Mouse (Mus musculus): ENCODE results near the gene Xlr5c. TPM values are rescaled to one million over a fixed set of nuclear protein-coding genes. Genes with fewer than 3 reads are reported as not detected.
"Not testable (repeated sequence)": the region's sequence is repeated elsewhere in the genome, so short reads cannot be mapped to it uniquely, and the experiment has no call there.

The Xlr5c gene
- polyA plus RNA-seq, 1 experiment from 2014 or later = not detected

- H3K4me3 ChIP-seq (ENCODE audit: low read depth, low read length) = no peak overlapping the region
- TF ChIP-seq CTCF (IDR thresholded peaks at IDR 0.05; ENCODE audit: low read depth) = no peak
- H3K9me3 ChIP-seq (ENCODE audit: low read depth, low read length) = no peaks in the 10 kb centered on the region
- H3K36me3 ChIP-seq (ENCODE audit: insufficient read depth) = no peaks in the 10 kb centered on the region
- H3K27me3 ChIP-seq (ENCODE audit: insufficient read depth, low read length) = no peaks in the 10 kb centered on the region
- H3K27ac ChIP-seq (ENCODE audit: low read depth) = no peak overlapping the region
- no peak overlapping the region for H3K9ac ChIP-seq
- ATAC-seq (ENCODE audit: insufficient read depth) (no peak), DNase-seq (no peak)
- WGBS = 57% methylated on average over 3 of the region's 3 CpGs
- H3K4me2 ChIP-seq = no peak overlapping the region
- no peaks in the 10 kb centered on the region for H3K4me1 ChIP-seq (ENCODE audit: insufficient read depth)
These were observed 28.3 kb upstream of the Xlr5c start for GRCm38 (mm10) chrX:73321029-73321428.

DNA sequence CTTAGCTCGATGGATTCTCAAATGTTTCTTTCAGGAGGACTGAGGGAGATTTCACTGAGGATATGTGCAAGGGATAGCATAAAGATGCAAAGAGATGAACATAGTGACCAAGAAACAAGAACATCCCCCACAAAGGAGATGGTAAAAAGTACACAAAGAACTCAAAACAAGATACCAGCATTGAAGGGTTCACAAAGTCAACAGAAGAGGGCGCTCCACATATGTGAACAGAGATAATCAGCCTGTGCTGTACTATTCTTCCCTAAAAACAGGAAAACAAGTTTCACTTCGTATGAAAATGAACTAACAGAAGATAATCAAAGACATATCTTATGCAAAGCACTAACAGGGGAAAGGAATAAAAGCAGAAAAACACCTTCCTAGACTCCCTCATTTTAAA lies 19.7 kb upstream of the Xlr5c start:
- no peaks in the 10 kb centered on the region for H3K9me3 ChIP-seq (ENCODE audit: low read depth, low read length)
- ATAC-seq (ENCODE audit: insufficient read depth) (no peak), DNase-seq (peak; percentile 71)
- H3K36me3 ChIP-seq (ENCODE audit: insufficient read depth) = no peaks in the 10 kb centered on the region
- no peaks in the 10 kb centered on the region for H3K4me1 ChIP-seq (ENCODE audit: insufficient read depth)
- no peaks in the 10 kb centered on the region for H3K27me3 ChIP-seq (ENCODE audit: insufficient read depth, low read length)
- 18% methylated on average over 3 of the region's 3 CpGs for WGBS
- TF ChIP-seq CTCF (IDR thresholded peaks at IDR 0.05; ENCODE audit: low read depth) = peak; percentile 54
- H3K9ac ChIP-seq = no peak overlapping the region
- H3K4me3 ChIP-seq (ENCODE audit: low read depth, low read length) = no peak overlapping the region
- H3K27ac ChIP-seq (ENCODE audit: low read depth) = no peak overlapping the region
- H3K4me2 ChIP-seq = no peak overlapping the region

- not testable (repeated sequence) for H3K4me3 ChIP-seq (ENCODE audit: low read depth, low read length); H3K27ac ChIP-seq (ENCODE audit: low read depth); H3K9ac ChIP-seq; H3K4me1 ChIP-seq (ENCODE audit: insufficient read depth); DNase-seq; H3K4me2 ChIP-seq; H3K36me3 ChIP-seq (ENCODE audit: insufficient read depth); H3K9me3 ChIP-seq (ENCODE audit: low read depth, low read length); ATAC-seq (ENCODE audit: insufficient read depth); H3K27me3 ChIP-seq (ENCODE audit: insufficient read depth, low read length)
- WGBS = 55% methylated on average over 6 of the region's 10 CpGs
These were observed 3.0 kb upstream of the Xlr5c start for GRCm38 (mm10) chrX:73295745-73296144.

DNA sequence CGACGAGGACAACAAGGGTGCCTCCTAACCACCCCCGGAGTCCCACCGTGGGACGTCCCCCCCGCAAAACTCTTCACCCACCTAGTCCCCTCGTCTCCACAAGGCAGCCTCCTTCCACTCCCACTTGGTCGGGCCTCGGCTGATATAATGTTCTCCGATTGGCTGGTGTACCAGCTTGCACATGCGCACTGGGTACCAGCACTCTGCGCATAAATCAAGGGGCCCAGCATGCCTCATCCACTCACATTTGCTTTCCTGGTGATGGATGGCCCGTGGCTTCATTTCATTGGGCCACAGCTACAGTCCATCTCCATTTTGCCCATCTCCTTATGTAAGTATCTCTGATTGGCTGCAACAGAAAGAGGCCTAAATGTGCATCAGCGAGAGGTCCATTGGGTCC lies 27.5 kb downstream of the Xlr5c start, which contains the start of gene Xlr3c:
TSS of gene Xlr3c (minus strand) at position 121 of the 400 bp plus-strand sequence.
- 92% methylated on average over 12 of the region's 14 CpGs for WGBS
- H3K9ac ChIP-seq; H3K9me3 ChIP-seq (ENCODE audit: low read depth, low read length); H3K27ac ChIP-seq (ENCODE audit: low read depth); H3K36me3 ChIP-seq (ENCODE audit: insufficient read depth); ATAC-seq (ENCODE audit: insufficient read depth); DNase-seq; H3K27me3 ChIP-seq (ENCODE audit: insufficient read depth, low read length); H3K4me3 ChIP-seq (ENCODE audit: low read depth, low read length); H3K4me1 ChIP-seq (ENCODE audit: insufficient read depth); H3K4me2 ChIP-seq: not testable (repeated sequence)

- H3K27ac ChIP-seq (ENCODE audit: low read depth); H3K9ac ChIP-seq; H3K27me3 ChIP-seq (ENCODE audit: insufficient read depth, low read length); H3K9me3 ChIP-seq (ENCODE audit: low read depth, low read length); H3K36me3 ChIP-seq (ENCODE audit: insufficient read depth); H3K4me3 ChIP-seq (ENCODE audit: low read depth, low read length); DNase-seq; H3K4me2 ChIP-seq; H3K4me1 ChIP-seq (ENCODE audit: insufficient read depth); ATAC-seq (ENCODE audit: insufficient read depth): not testable (repeated sequence)
- WGBS = 94% methylated on average over 1 of the region's 2 CpGs
These were observed 30.3 kb downstream of the Xlr5c start for GRCm38 (mm10) chrX:73262428-73262827.

DNA sequence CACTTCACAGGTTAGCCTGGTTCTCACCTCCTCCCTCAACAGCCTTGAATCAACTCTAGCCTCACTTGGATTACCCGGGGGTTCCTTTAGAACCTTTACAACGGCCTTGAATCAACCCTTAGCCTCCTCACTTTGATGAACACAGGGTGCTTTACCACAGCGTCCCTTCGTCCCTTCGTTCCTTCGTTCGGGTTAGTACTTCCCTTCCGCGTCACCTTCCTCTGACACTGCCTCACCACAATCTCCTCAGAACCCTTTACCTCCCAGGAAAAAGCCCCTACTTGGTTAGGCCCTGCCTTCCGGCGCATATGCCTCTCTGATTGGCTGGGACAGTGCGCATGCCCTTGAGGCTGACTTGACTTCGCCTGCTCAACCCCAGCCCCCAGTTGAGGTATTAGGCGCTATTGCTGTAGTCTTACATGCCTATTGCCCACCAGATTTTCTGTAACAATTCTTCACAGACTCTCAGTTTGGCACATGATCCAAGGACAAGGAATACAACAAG lies 49.9 kb downstream of the Xlr5c start, which contains the start of gene Xlr4c:
TSS of gene Xlr4c (minus strand) at position 310 of the 505 bp plus-strand sequence.
- not testable (repeated sequence) for H3K4me1 ChIP-seq (ENCODE audit: insufficient read depth); H3K4me3 ChIP-seq (ENCODE audit: low read depth, low read length); H3K27ac ChIP-seq (ENCODE audit: low read depth); H3K36me3 ChIP-seq (ENCODE audit: insufficient read depth); DNase-seq; H3K9ac ChIP-seq; ATAC-seq (ENCODE audit: insufficient read depth); H3K27me3 ChIP-seq (ENCODE audit: insufficient read depth, low read length); H3K4me2 ChIP-seq; H3K9me3 ChIP-seq (ENCODE audit: low read depth, low read length)
- 74% methylated on average over 12 of the region's 14 CpGs for WGBS

Other genes with a start within 250 kb of the Xlr5c start
- gene Pnma3, start 228.2 kb downstream of the Xlr5c start, polyA plus RNA-seq (2014; fragmentation: Nextera tagmentation; extraction: Ambion mirVana) = 0.08 and 0.13 TPM in 2 replicates
- gene Xlr4a, start 210.5 kb downstream of the Xlr5c start, polyA plus RNA-seq (2014; fragmentation: Nextera tagmentation; extraction: Ambion mirVana) = 0.35 and 2.0 TPM in 2 replicates
- gene Xlr3a, start 195.9 kb downstream of the Xlr5c start, polyA plus RNA-seq (2014; fragmentation: Nextera tagmentation; extraction: Ambion mirVana) = 3.6 and 5.6 TPM in 2 replicates
- 0.09 and 0.11 TPM in 2 replicates for gene Gm14685, start 175.9 kb downstream of the Xlr5c start, polyA plus RNA-seq (2014; fragmentation: Nextera tagmentation; extraction: Ambion mirVana)
- gene Xlr5b, start 144.2 kb downstream of the Xlr5c start, polyA plus RNA-seq (2014; fragmentation: Nextera tagmentation; extraction: Ambion mirVana) = not detected in 2 replicates
- gene DXBay18, start 143.5 kb downstream of the Xlr5c start, polyA plus RNA-seq (2014; fragmentation: Nextera tagmentation; extraction: Ambion mirVana) = 0.09 TPM in 1 of 2 replicates, not detected in the other
- not detected in 2 replicates for gene Spin2d, start 116.0 kb downstream of the Xlr5c start, polyA plus RNA-seq (2014; fragmentation: Nextera tagmentation; extraction: Ambion mirVana)
- 8.8 and 16.8 TPM in 2 replicates for gene Xlr3b, start 100.8 kb downstream of the Xlr5c start, polyA plus RNA-seq (2014; fragmentation: Nextera tagmentation; extraction: Ambion mirVana)
- gene Xlr4b, start 78.6 kb downstream of the Xlr5c start, polyA plus RNA-seq (2014; fragmentation: Nextera tagmentation; extraction: Ambion mirVana) = 4.6 TPM in 1 of 2 replicates, not detected in the other
- 9.7 and 10.9 TPM in 2 replicates for gene F8a, start 64.7 kb downstream of the Xlr5c start, polyA plus RNA-seq (2014; fragmentation: Nextera tagmentation; extraction: Ambion mirVana)
- gene Xlr4c, start 49.8 kb downstream of the Xlr5c start, polyA plus RNA-seq (2014; fragmentation: Nextera tagmentation; extraction: Ambion mirVana) = 0.21 TPM in 1 of 2 replicates, not detected in the other
- gene Xlr3c, start 27.6 kb downstream of the Xlr5c start, polyA plus RNA-seq (2014; fragmentation: Nextera tagmentation; extraction: Ambion mirVana) = not detected in 2 replicates
- gene Xlr5a, start within 50 bp of the Xlr5c start, polyA plus RNA-seq (2014; fragmentation: Nextera tagmentation; extraction: Ambion mirVana) = not detected in 2 replicates
- not detected in 2 replicates for gene Gm45015, start 43.9 kb upstream of the Xlr5c start, polyA plus RNA-seq (2014; fragmentation: Nextera tagmentation; extraction: Ambion mirVana)
- 18.2 and 20.7 TPM in 2 replicates for gene Zfp275, start 49.6 kb upstream of the Xlr5c start, polyA plus RNA-seq (2014; fragmentation: Nextera tagmentation; extraction: Ambion mirVana)
- not detected in 2 replicates for gene Gm18336, start 105.8 kb upstream of the Xlr5c start, polyA plus RNA-seq (2014; fragmentation: Nextera tagmentation; extraction: Ambion mirVana)
- gene Zfp92, start 118.1 kb upstream of the Xlr5c start, polyA plus RNA-seq (2014; fragmentation: Nextera tagmentation; extraction: Ambion mirVana) = 0.05 and 0.14 TPM in 2 replicates
- 0.18 TPM in 1 of 2 replicates, not detected in the other for gene Trex2, start 142.4 kb upstream of the Xlr5c start, polyA plus RNA-seq (2014; fragmentation: Nextera tagmentation; extraction: Ambion mirVana)
- 68.8 and 76.3 TPM in 2 replicates for gene Haus7, start 166.1 kb upstream of the Xlr5c start, polyA plus RNA-seq (2014; fragmentation: Nextera tagmentation; extraction: Ambion mirVana)
- 192 and 196 TPM in 2 replicates for gene Bgn, start 190.6 kb upstream of the Xlr5c start, polyA plus RNA-seq (2014; fragmentation: Nextera tagmentation; extraction: Ambion mirVana)
- gene Atp2b3, start 210.1 kb upstream of the Xlr5c start, polyA plus RNA-seq (2014; fragmentation: Nextera tagmentation; extraction: Ambion mirVana) = 0.05 TPM in 1 of 2 replicates, not detected in the other